Mouse (Mus musculus) cerebellum, adult 2 months (tissue): Measurements from ENCODE around the gene Slc35f6.

Source experiments
- CTCF ChIP-seq: fragments of 200-500 bp; IDR thresholded peaks from 2 replicates; pipeline ENCODE4 v1.5.1; 2011; ENCODE audit warnings: low read depth, mild to moderate bottlenecking, control low read depth, low read length, moderate library complexity, borderline replicate concordance; ENCODE audit not compliant: insufficient read depth
- POLR2A ChIP-seq: fragments of 200-500 bp; IDR thresholded peaks from 2 replicates; pipeline ENCODE4 v1.6.1; 2011; ENCODE audit warnings: low read length, control low read depth, borderline replicate concordance; ENCODE audit not compliant: insufficient read depth

- no peak for TF ChIP-seq CTCF
- TF ChIP-seq POLR2A = no peak
Measured at GRCm38 (mm10) chr5:30614221-30614620, 33.5 kb upstream of the Slc35f6 start.
